Mouse (Mus musculus): ENCODE data around the gene Fam19a5. TPM values are rescaled to one million over a fixed set of nuclear protein-coding genes. Genes with fewer than 3 reads are reported as not detected.

Fam19a5 gene
- total RNA-seq, 2 experiments from 2014 or later = 112 to 119 TPM

GRCm38 (mm10) chr15:87659729-87660128, 115.6 kb downstream of the Fam19a5 start:
- DNase-seq (ENCODE audit: low spot score in 2 of 2) = no peak

- DNase-seq (ENCODE audit: low spot score in 2 of 2) = peak in 1 of 2 experiments; percentile 54
These were observed 117.9 kb downstream of the Fam19a5 start for GRCm38 (mm10) chr15:87661954-87662353.

- DNase-seq (ENCODE audit: low spot score in 2 of 2) = no peak
These were observed 122.1 kb downstream of the Fam19a5 start for GRCm38 (mm10) chr15:87666041-87666750.

DNA sequence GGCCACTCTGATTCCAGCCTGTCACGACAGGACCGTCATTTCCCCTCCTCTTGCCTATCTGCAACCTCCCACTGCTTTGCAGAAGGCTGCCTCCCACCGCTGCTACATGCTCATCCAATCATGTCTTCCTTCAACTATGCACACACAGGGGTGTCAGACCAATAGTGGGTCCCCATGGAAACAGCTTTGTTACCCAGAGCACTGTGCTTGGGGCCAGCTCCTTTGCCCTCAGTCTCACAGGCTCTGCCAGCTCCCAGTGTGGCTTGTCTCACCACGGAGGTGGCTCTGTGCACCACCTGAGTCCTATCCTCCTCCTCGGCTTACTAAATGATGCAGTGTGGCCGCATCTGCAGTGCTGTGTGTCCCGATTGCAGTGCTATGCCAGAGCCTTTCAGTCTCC, 123.3 kb downstream of the Fam19a5 start:
- no peak for DNase-seq (ENCODE audit: low spot score in 2 of 2)

DNA sequence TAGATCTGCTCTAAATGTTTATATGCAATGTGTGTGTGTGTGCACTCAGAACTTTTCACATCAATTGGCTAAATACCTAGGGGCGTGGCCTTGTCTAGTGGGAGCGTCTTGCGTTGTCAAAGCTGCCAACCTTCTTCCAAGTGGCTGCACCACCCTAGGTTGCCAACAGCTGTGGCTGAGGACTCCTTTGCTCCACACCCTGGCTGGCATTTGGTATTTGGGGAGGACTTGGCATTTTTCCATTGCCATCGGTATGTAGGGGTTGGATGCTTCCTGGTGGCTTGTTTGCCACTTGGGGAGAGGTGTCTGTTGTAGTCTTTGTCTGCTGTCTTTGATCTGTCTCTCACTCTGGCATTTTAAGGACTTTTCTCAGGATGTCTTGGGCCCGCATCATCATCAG, 124.0 kb downstream of the Fam19a5 start:
- DNase-seq (ENCODE audit: low spot score in 2 of 2) = no peak

- no peak for DNase-seq (ENCODE audit: low spot score in 2 of 2)
These were observed 127.8 kb downstream of the Fam19a5 start for GRCm38 (mm10) chr15:87671929-87672328.

GRCm38 (mm10) chr15:87678711-87679110, 134.6 kb downstream of the Fam19a5 start:
- no peak for DNase-seq (ENCODE audit: low spot score in 2 of 2)

- DNase-seq (ENCODE audit: low spot score in 2 of 2) = peak in 1 of 2 experiments; percentile 53
These were observed 138.3 kb downstream of the Fam19a5 start for GRCm38 (mm10) chr15:87682410-87682809.

GRCm38 (mm10) chr15:87686415-87687040, 142.4 kb downstream of the Fam19a5 start:
- no peak for DNase-seq (ENCODE audit: low spot score in 2 of 2)

DNA sequence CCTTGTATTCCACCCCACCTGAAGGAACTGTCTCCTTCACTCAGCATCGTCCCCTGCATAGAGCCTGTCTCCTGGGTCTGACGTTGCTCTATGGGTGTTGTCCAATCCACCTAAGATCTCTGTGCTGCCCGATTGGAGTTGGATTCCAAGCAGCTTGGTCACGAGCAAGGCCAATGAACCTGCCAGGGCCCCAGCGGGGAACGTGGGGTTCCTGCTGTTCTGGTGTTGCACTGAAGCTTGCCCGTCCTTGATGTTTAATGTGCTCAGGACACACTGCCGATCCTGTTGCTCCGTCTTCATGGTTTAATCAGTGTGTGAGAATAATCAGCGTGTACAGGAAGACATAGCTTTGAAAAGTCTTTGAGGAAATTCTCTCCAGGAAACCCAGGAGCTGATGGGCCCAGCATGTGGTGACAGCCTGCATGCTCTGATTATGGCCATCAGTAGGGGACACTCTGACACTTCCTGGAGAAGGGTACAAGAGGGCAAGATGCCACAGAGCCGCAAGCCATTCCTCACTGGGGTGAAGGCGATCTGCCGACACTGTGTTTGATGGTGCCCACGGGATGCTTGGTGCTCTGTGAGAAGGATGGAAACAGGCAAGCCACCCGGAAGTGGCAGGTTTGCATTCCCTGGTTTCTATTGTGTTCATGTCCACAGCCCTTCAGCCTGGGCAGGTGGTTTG, 147.3 kb downstream of the Fam19a5 start:
- DNase-seq (ENCODE audit: low spot score in 2 of 2) = no peak

DNA sequence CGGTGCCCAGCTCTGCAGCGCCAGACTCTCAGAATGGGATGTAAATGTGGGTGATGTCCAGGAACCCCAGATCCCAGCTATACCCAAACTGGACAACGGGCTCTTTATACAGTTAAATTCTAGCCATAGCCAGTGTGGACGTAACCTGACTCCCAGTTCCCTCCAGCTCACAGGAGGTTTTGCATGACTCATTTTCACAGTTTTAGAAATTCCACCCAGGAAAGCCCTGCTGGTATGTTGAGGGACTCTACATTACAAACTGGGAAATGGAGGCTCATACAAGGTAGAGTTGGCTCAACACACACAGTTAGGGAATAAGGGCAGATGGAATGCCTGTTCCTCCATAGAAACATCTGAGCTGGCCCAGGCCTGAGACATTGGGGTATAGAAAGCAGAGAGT, 147.9 kb downstream of the Fam19a5 start:
- no peak for DNase-seq (ENCODE audit: low spot score in 2 of 2)

- no peak for DNase-seq (ENCODE audit: low spot score in 2 of 2)
These were observed 148.3 kb downstream of the Fam19a5 start for GRCm38 (mm10) chr15:87692394-87692793.

GRCm38 (mm10) chr15:87692865-87693513, 148.9 kb downstream of the Fam19a5 start:
- no peak for DNase-seq (ENCODE audit: low spot score in 2 of 2)

GRCm38 (mm10) chr15:87697433-87697996, 153.4 kb downstream of the Fam19a5 start:
- no peak for DNase-seq (ENCODE audit: low spot score in 2 of 2)

- no peak for DNase-seq (ENCODE audit: low spot score in 2 of 2)
These were observed 154.6 kb downstream of the Fam19a5 start for GRCm38 (mm10) chr15:87698562-87699320.

DNA sequence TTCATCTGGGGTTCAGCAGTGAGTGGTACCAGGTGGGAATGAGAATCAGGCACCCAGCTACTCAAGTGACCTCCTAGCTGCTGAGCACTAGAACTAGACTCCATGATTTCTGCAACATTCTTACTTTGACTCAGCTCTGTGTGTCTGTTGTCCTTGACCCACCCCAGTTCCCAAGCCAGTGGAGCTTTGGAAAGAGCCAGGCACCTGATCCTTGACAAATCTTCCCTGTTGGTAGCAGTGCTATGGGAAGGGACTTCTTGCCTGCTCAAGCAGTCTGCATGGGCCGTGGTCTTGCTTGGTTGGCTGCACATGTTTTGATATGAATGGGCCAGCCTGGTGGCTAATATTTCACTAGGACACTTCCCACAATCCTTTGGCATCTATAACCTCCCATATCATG, 158.7 kb downstream of the Fam19a5 start:
- DNase-seq (ENCODE audit: low spot score in 2 of 2) = no peak

- DNase-seq (ENCODE audit: low spot score in 2 of 2) = no peak
These were observed 159.2 kb downstream of the Fam19a5 start for GRCm38 (mm10) chr15:87703334-87703733.

GRCm38 (mm10) chr15:87711790-87712189, 167.7 kb downstream of the Fam19a5 start:
- no peak for DNase-seq (ENCODE audit: low spot score in 2 of 2)

GRCm38 (mm10) chr15:87712221-87712620, 168.1 kb downstream of the Fam19a5 start:
- DNase-seq (ENCODE audit: low spot score in 2 of 2) = no peak

GRCm38 (mm10) chr15:87715037-87715676, 171.1 kb downstream of the Fam19a5 start:
- DNase-seq (ENCODE audit: low spot score in 2 of 2) = peak; percentile 33 to 64
